Mouse (Mus musculus): ENCODE results near the gene Bmpr1a. TPM values are rescaled to one million over a fixed set of nuclear protein-coding genes. Genes with fewer than 3 reads are reported as not detected.
A peak's percentile ranks its signal among the peaks of the same experiment; 100 is the strongest.

Bmpr1a gene
- total and polyA plus RNA-seq, 2 experiments from 2014 or later = 20.6 to 52.5 TPM

GRCm38 (mm10) chr14:34363490-34364253 lies 139.5 kb downstream of the Bmpr1a start:
- H3K27ac ChIP-seq = peak overlapping the region; percentile 74; the same call in 1 of the 2 replicates
- no peaks in the 10 kb centered on the region for H3K36me3 ChIP-seq (ENCODE audit: insufficient read depth, low read length)
- no peaks in the 10 kb centered on the region for H3K27me3 ChIP-seq (ENCODE audit: insufficient read depth, low read length)
- peak overlapping the region; percentile 64 for H3K9ac ChIP-seq (replicated peaks; ENCODE audit: low read length)
- H3K4me1 ChIP-seq (ENCODE audit: insufficient read depth, low read length) = no peaks in the 10 kb centered on the region
- TF ChIP-seq CTCF (IDR thresholded peaks at IDR 0.05; ENCODE audit: low read depth) = peak; percentile 56
- 2% methylated on average over 32 of the region's 32 CpGs for WGBS
- peak overlapping the region; percentile 40 for H3K4me3 ChIP-seq (ENCODE audit: low read length)
- DNase-seq (ENCODE audit: low spot score) = peak; percentile 69
- H3K4me2 ChIP-seq (ENCODE audit: low read depth, low read length) = peak overlapping the region; percentile 65
- ATAC-seq = peak; percentile 87
- no peaks in the 10 kb centered on the region for H3K9me3 ChIP-seq (ENCODE audit: low read length)

DNA sequence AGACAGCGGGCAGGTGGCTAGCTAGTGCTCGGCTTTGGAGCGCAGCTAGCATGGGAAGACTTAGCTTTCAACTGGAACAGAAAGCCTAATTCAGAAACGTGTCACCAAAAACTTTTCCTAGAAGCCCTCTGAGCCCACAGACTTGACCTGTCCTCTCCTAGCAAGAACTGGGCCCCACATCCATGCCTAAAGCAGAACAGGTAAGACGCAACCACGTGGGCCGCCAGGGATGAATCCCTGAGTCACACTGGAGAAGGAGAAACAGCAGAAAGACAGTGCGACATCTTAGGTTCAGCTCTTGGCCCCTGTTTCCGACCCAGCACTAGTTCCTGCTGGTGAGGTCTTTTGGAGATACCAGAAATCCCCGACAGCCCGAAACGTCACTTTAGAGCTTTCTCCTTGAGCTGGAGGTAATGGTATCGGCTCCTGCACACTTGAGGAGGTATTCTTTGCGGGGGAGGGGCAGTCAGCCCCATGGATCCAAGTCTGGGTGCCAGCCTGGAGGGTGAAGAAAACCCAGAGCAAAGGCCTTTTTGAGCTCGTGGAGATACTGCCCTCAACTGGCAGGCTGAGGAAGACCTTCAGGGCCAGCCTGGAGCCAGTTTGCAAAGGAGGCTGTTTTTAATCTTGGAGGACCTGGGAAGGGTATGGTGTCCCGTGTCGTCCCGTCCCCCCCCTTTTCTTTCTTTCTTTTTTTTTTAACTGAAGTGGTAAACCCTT lies 140.3 kb downstream of the Bmpr1a start:
- TF ChIP-seq CTCF (IDR thresholded peaks at IDR 0.05; ENCODE audit: low read depth) = peak; percentile 81

GRCm38 (mm10) chr14:34362135-34362534 lies 141.0 kb downstream of the Bmpr1a start:
- 89% methylated on average over 4 of the region's 4 CpGs for WGBS
- TF ChIP-seq CTCF (IDR thresholded peaks at IDR 0.05; ENCODE audit: low read depth) = no peak

More for the DNA sequence above, 140.3 kb downstream of the Bmpr1a start:
- WGBS = 36% methylated on average over 18 of the region's 18 CpGs
- Histone ChIP-seq H3K27ac (peak overlapping the region; percentile 74; the same call in 1 of the 2 replicates), H3K27me3 (ENCODE audit: insufficient read depth, low read length) (no peaks in the 10 kb centered on the region), H3K9ac (replicated peaks; ENCODE audit: low read length) (peak overlapping the region; percentile 64; the same call in 1 of the 2 replicates), H3K36me3 (ENCODE audit: insufficient read depth, low read length) (no peaks in the 10 kb centered on the region), H3K4me3 (ENCODE audit: low read length) (peak overlapping the region; percentile 40), H3K9me3 (ENCODE audit: low read length) (no peaks in the 10 kb centered on the region), H3K4me2 (ENCODE audit: low read depth, low read length) (peak overlapping the region; percentile 65), H3K4me1 (ENCODE audit: insufficient read depth, low read length) (no peaks in the 10 kb centered on the region)
- DNase-seq (ENCODE audit: low spot score) = peak; percentile 85
- ATAC-seq = peak; percentile 77

More at GRCm38 (mm10) chr14:34362135-34362534, 141.0 kb downstream of the Bmpr1a start:
- H3K27me3 ChIP-seq (ENCODE audit: insufficient read depth, low read length) = no peaks in the 10 kb centered on the region
- ATAC-seq (no peak), DNase-seq (ENCODE audit: low spot score) (no peak)
- no peaks in the 10 kb centered on the region for H3K4me1 ChIP-seq (ENCODE audit: insufficient read depth, low read length)
- no peak overlapping the region for H3K4me3 ChIP-seq (ENCODE audit: low read length)
- H3K36me3 ChIP-seq (ENCODE audit: insufficient read depth, low read length) = no peaks in the 10 kb centered on the region
- H3K9me3 ChIP-seq (ENCODE audit: low read length) = no peaks in the 10 kb centered on the region
- H3K9ac ChIP-seq (replicated peaks; ENCODE audit: low read length) = no peak overlapping the region
- no peak overlapping the region for H3K27ac ChIP-seq
- no peak overlapping the region for H3K4me2 ChIP-seq (ENCODE audit: low read depth, low read length)

Other genes starting within 250 kb of the Bmpr1a start
- gene Shld2, start 192.8 kb downstream of the Bmpr1a start, total RNA-seq (2014; rRNA removed) = 4.0 and 5.8 TPM in 2 replicates
- 9.2 and 11.4 TPM in 2 replicates for gene Shld2, start 192.8 kb downstream of the Bmpr1a start, polyA plus RNA-seq (2015; fragmentation: Nextera tagmentation; extraction: Ambion mirVana)
- gene Glud1, start 192.6 kb downstream of the Bmpr1a start, total RNA-seq (2014; rRNA removed) = 243 and 272 TPM in 2 replicates
- 143 and 153 TPM in 2 replicates for gene Glud1, start 192.6 kb downstream of the Bmpr1a start, polyA plus RNA-seq (2015; fragmentation: Nextera tagmentation; extraction: Ambion mirVana)
- gene Fam25c, start 147.9 kb downstream of the Bmpr1a start, total RNA-seq (2014; rRNA removed) = not detected in 2 replicates
- not detected in 2 replicates for gene Fam25c, start 147.9 kb downstream of the Bmpr1a start, polyA plus RNA-seq (2015; fragmentation: Nextera tagmentation; extraction: Ambion mirVana)
- gene Sncg, start 128.6 kb downstream of the Bmpr1a start, total RNA-seq (2014; rRNA removed) = 49.5 and 65.3 TPM in 2 replicates
- gene Sncg, start 128.6 kb downstream of the Bmpr1a start, polyA plus RNA-seq (2015; fragmentation: Nextera tagmentation; extraction: Ambion mirVana) = 164 and 165 TPM in 2 replicates
- gene Mmrn2, start 127.9 kb downstream of the Bmpr1a start, total RNA-seq (2014; rRNA removed) = 6.8 and 8.1 TPM in 2 replicates
- gene Mmrn2, start 127.9 kb downstream of the Bmpr1a start, polyA plus RNA-seq (2015; fragmentation: Nextera tagmentation; extraction: Ambion mirVana) = 2.5 and 2.6 TPM in 2 replicates
- not detected in 2 replicates for gene 9230112D13Rik, start 19.5 kb upstream of the Bmpr1a start, total RNA-seq (2014; rRNA removed)
- not detected in 2 replicates for gene 9230112D13Rik, start 19.5 kb upstream of the Bmpr1a start, polyA plus RNA-seq (2015; fragmentation: Nextera tagmentation; extraction: Ambion mirVana)
- 1.6 and 1.7 TPM in 2 replicates for gene Ldb3, start 85.3 kb upstream of the Bmpr1a start, total RNA-seq (2014; rRNA removed)
- 1.3 and 1.4 TPM in 2 replicates for gene Ldb3, start 85.3 kb upstream of the Bmpr1a start, polyA plus RNA-seq (2015; fragmentation: Nextera tagmentation; extraction: Ambion mirVana)
- not detected in 2 replicates for gene Opn4, start 96.8 kb upstream of the Bmpr1a start, total RNA-seq (2014; rRNA removed)
- gene Opn4, start 96.8 kb upstream of the Bmpr1a start, polyA plus RNA-seq (2015; fragmentation: Nextera tagmentation; extraction: Ambion mirVana) = 0.14 TPM in 1 of 2 replicates, not detected in the other
- gene Wapl, start 170.6 kb upstream of the Bmpr1a start, total RNA-seq (2014; rRNA removed) = 16.8 and 19.1 TPM in 2 replicates
- gene Wapl, start 170.6 kb upstream of the Bmpr1a start, polyA plus RNA-seq (2015; fragmentation: Nextera tagmentation; extraction: Ambion mirVana) = 11.9 and 12.8 TPM in 2 replicates

All from hindbrain, postnatal 0 days (tissue).